Mouse (Mus musculus) embryonic facial prominence, embryonic 13.5 days (tissue): ENCODE measurements around the gene Slc25a45. TPM values are rescaled to one million over a fixed set of nuclear protein-coding genes. Genes with fewer than 3 reads are reported as not detected.
A peak's percentile ranks its signal among the peaks of the same experiment; 100 is the strongest.

ENCODE experiments used
- ATAC-seq: fragments of 200-750 bp; cut with Nextera tagmentation; 2 replicates; pipeline ENCODE4 v1.8.0; 2017; ENCODE audit warnings: low read depth; ENCODE audit not compliant: insufficient number of reproducible peaks, insufficient read depth, low FRiP score, low TSS enrichment
- H3K27ac ChIP-seq: fragments of 300-500 bp; sonication (generic); 2 replicates; pipeline ENCODE4 v1.5.1; 2015; ENCODE audit warnings: moderate library complexity, mild to moderate bottlenecking, inconsistent platforms
- H3K27me3 ChIP-seq: fragments of 300-500 bp; sonication (generic); 2 replicates; pipeline ENCODE4 v1.6.1; 2015; ENCODE audit warnings: mild to moderate bottlenecking, inconsistent platforms
- H3K36me3 ChIP-seq: fragments of 300-500 bp; sonication (generic); 2 replicates; pipeline ENCODE4 v1.6.1; 2015; ENCODE audit warnings: mild to moderate bottlenecking, inconsistent platforms
- H3K4me1 ChIP-seq: fragments of 300-500 bp; sonication (generic); 2 replicates; pipeline ENCODE4 v1.6.1; 2015; ENCODE audit warnings: inconsistent platforms
- H3K4me2 ChIP-seq: fragments of 300-500 bp; sonication (generic); 2 replicates; pipeline ENCODE4 v1.6.1; 2015; ENCODE audit warnings: moderate library complexity, mild to moderate bottlenecking, inconsistent platforms
- H3K4me3 ChIP-seq: fragments of 300-500 bp; sonication (generic); 2 replicates; pipeline ENCODE4 v1.5.1; 2015; ENCODE audit warnings: mild to moderate bottlenecking, inconsistent platforms
- H3K9ac ChIP-seq: fragments of 300-500 bp; sonication (generic); 2 replicates; pipeline ENCODE4 v1.6.1; 2015; ENCODE audit warnings: mild to moderate bottlenecking, inconsistent platforms
- H3K9me3 ChIP-seq: fragments of 300-500 bp; sonication (generic); 2 replicates; pipeline ENCODE4 v1.6.1; 2016; ENCODE audit warnings: inconsistent platforms
- WGBS: fragments of 180-500 bp; shearing (Covaris S2); methylation state at CpG from one replicate; pipeline ENCODE4 v1.1.7; 2015; ENCODE audit warnings: mixed read lengths; 5-methylcytosine and 5-hydroxymethylcytosine counted together
- polyA plus RNA-seq: library from polyadenylated mRNA; unstranded; fragments of >200 nt; fragmentation: Nextera tagmentation; extraction: Ambion mirVana; gene quantifications from 2 replicates; pipeline ENCODE4 v1.2.1, GENCODE M21; 2015

The Slc25a45 gene
- polyA plus RNA-seq, 1 experiment from 2014 or later = 4.5 TPM

DNA sequence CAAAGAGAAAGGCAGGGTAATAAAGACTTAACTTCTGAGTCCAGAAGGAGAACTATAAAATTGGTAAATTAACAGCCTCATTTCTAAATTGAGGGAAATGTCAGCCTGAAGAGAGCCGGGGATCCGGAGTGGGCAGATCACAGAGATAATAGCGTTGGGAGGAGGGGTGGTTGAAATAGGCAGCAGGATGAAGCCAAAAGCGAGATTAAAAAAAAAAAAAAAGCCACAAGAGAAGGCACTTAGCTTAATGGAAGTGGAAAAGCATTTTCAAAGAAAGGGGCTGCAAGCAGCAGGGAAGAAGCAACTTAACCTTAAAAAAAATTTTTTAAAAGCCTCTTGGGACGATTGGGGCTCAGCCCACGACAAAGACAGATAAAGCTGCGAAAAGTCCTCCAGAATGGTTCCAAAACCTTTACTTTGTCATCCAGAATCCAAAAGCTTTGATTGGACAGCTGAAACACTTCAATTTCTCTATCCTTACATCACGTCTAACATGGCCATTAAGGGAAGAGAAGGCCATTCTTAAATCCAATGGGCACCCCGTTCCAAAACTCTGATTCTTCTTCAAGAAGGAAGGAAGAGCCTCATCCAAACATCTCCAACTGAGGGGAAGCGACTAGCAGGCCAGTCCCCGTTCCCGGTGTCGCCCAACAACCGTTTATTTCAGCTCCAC lies 34.0 kb downstream of the Slc25a45 start:
- peak overlapping the region; percentile 97 for H3K9ac ChIP-seq
- ATAC-seq = no peak
- H3K4me2 ChIP-seq = peak overlapping the region; percentile 74
- 6% methylated on average over 14 of the region's 14 CpGs for WGBS
- peak overlapping the region; percentile 91 for H3K27ac ChIP-seq
- peaks cover 34% of the 10 kb centered on the region for H3K4me1 ChIP-seq
- peak overlapping the region; percentile 85 for H3K4me3 ChIP-seq
- H3K36me3 ChIP-seq = peaks cover 17% of the 10 kb centered on the region
- H3K27me3 ChIP-seq = no peaks in the 10 kb centered on the region
- H3K9me3 ChIP-seq = no peaks in the 10 kb centered on the region

DNA sequence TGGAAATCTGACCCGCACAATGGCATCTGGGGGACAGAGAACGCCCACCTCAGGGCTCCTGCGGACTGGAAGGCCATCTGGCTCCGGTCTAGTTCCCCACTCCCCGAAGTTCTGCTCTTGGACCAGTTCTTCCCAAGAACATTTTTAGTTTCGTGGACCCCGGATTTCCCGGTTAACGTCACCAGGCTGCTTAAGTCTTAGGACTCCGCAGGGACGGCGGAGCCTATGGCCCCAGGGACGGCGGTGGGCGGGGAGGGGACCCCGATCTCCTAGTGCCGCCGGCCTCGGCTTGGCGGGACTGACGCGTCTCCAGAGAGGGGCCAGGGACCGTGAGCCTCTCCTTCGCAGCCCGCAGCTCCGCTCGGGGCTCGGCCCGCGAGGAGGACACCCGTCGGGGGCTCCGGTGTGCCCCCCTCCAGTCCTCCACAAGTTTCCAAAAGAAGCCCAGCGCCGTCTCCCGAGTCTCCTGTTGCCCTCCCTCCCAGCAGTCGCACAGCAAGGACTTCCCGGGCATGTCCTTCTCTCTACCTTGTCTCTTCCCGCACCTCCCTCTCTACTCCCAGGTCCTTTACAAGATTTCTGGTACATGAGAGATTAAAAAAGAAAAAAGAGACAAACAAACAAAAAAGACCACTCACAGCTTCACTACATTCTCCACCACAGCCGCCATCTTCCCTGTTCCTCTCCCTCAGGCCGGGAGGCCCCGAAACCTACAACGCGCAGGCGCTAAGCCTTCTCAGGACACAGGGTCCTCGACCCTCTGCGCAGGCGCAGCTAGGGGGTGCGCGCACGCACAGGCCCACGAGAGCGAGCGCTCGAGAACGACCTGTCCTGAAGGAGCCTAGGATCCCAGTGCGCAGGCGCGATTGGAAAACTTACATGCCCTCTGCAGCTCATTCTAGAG lies 34.7 kb downstream of the Slc25a45 start:
- H3K36me3 ChIP-seq = peaks cover 15% of the 10 kb centered on the region
- H3K27ac ChIP-seq = peak overlapping the region; percentile 91
- H3K4me1 ChIP-seq = peaks cover 34% of the 10 kb centered on the region
- peak overlapping the region; percentile 74 for H3K4me2 ChIP-seq
- no peaks in the 10 kb centered on the region for H3K27me3 ChIP-seq
- peak overlapping the region; percentile 85 for H3K4me3 ChIP-seq
- ATAC-seq = peak; percentile 94
- H3K9me3 ChIP-seq = no peaks in the 10 kb centered on the region
- under 1% methylated on average over 59 of the region's 59 CpGs for WGBS
- H3K9ac ChIP-seq = peak overlapping the region; percentile 97

DNA sequence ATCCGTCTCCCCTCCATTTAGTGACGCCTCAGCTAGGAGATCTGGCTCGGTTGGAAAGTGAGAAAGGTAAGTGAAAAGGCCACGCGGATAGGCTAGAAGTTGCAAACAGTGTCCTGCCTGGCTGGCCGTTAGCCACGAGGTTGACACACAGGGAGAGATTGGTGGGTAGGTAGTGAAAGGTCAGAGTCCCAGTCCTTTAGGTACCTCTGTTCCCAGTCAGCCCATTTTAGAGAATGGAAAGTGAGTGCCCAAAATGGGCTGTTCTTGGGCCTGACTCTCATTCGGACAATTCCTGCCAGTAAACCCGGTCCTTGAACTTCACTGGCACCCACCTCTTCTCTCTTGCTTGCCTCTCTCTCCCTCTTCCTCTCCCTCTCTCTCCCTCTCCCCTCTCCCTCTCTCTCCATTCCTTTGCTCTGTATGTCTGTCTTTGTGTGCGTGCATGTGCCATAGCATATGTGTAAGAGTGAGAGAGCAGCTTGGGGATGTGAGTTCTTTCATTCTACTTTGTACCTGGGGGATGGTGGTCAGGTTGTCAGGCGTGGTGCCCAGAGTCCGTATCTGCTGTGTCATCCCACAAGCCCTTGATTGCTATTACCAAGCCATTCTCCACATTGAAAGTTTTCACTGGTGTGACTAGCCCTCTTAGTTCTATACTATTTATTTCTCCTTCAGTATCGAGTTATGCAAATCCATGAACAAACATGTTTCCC lies 35.6 kb downstream of the Slc25a45 start, which contains the start of gene Dpf2:
Gene Dpf2, minus strand, starts transcription at position 4 of the 713 bp plus-strand sequence.
- H3K27ac ChIP-seq = peak within 1 kb of the TSS; percentile 91
- H3K4me2 ChIP-seq = peak within 1 kb of the TSS; percentile 74
- H3K9me3 ChIP-seq = no peaks in the 10 kb centered on the region
- H3K9ac ChIP-seq = peak within 1 kb of the TSS; percentile 97
- peaks cover 34% of the 10 kb centered on the region for H3K4me1 ChIP-seq
- H3K27me3 ChIP-seq = no peaks in the 10 kb centered on the region
- 21% methylated on average over 13 of the region's 13 CpGs for WGBS
- peak within 1 kb of the TSS; percentile 85 for H3K4me3 ChIP-seq
- H3K36me3 ChIP-seq = peaks cover 23% of the 10 kb centered on the region
- 0 out of 2 replicates have a peak, but pooled peaks have one; percentile 10 for ATAC-seq

DNA sequence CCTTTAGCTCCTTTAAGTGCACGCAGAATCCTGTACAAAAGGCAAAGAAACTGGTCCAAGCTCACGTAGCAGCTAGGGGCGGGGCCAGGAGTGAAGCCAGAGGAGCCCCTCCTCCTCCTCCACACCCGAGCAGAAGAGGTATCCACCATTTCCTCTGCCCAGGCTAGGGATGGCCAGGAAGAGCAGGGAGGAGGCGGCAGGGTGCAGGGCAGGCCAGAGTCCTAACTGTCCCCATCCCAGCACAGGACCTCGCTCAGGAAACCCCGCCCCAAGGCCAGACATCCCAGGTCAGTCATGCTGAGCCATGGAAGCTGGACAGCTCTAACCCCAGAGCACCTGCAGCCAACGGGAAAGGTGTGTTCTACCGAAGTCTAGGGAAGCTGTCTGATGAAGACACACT lies 44.1 kb downstream of the Slc25a45 start:
- Histone ChIP-seq H3K36me3 (peaks cover 15% of the 10 kb centered on the region), H3K4me2 (peak overlapping the region; percentile 44), H3K4me3 (0 out of 2 replicates have a peak overlapping the region, but pooled peaks have one; percentile 8), H3K27me3 (peaks cover 11% of the 10 kb centered on the region), H3K27ac (no peak overlapping the region), H3K9me3 (no peaks in the 10 kb centered on the region), H3K4me1 (peaks cover 30% of the 10 kb centered on the region), H3K9ac (peak overlapping the region; percentile 59; the same call in 1 of the 2 replicates)
- WGBS = 15% methylated on average over 9 of the region's 9 CpGs
- no peak for ATAC-seq

DNA sequence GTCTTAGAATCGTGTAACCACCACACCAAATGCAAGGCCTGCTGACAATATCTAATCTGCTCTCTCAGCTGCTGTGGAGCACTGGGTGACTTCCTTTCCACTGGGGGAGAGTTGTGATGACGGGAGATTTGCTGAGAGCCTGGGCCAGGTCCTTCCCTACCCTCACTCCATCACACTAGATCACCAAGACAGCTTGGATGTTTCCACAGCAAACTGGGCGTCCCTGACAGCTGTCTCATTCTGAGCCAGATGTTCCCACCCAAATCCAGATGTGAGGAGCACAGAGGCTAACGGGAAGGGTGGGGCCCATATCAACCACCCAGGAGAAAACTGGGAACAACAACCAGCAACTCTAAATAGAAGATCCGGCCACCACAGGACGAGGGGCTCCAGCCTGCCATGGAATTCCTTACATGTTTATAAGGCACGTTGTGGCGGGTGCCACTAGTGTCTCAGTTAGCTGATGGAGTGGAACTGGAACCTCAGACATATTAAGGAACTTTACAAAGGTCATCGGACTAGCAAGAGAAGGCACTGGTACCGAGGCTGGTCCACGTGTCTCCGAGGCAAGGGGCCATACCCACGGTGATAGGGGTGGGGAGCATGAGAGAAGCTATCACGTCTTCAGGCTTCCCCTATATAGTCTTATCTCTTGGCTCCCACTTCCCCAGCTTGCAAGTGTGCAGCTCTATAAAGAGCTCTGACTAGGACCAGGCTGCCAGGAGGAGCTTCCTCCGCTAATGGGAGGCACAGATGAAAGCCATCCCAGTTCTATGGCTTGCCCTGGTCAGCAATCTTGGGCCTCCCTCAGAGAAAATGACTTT lies 44.7 kb downstream of the Slc25a45 start:
- H3K9ac ChIP-seq = peak overlapping the region; percentile 59; the same call in 1 of the 2 replicates
- H3K4me2 ChIP-seq = peak overlapping the region; percentile 44
- no peaks in the 10 kb centered on the region for H3K9me3 ChIP-seq
- 70% methylated on average over 15 of the region's 15 CpGs for WGBS
- H3K27me3 ChIP-seq = peaks cover 11% of the 10 kb centered on the region
- H3K4me1 ChIP-seq = peaks cover 34% of the 10 kb centered on the region
- no peak for ATAC-seq
- peaks cover 11% of the 10 kb centered on the region for H3K36me3 ChIP-seq
- no peak overlapping the region for H3K27ac ChIP-seq
- H3K4me3 ChIP-seq = no peak overlapping the region

DNA sequence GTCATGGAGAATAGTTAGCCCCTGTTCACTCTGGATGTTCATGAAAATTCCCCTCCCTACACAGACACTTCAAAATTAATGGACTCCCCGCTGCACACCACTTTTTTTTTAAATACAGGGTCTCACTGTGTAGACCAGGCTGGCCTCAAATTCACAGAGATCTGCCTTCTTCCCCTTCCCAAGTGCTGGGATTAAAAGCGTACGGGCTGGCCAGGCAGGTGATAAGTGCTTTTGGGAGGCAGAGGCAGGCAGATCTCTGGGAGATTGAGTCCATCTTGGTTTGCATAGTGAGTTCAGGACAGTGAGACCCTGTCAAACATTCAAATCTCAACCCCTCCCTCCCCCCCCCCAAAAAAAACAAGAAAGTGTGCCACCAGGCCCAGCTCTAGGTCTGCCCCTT lies 45.4 kb downstream of the Slc25a45 start:
- no peaks in the 10 kb centered on the region for H3K9me3 ChIP-seq
- no peak overlapping the region for H3K4me3 ChIP-seq
- H3K27me3 ChIP-seq = peaks cover 11% of the 10 kb centered on the region
- no peak overlapping the region for H3K4me2 ChIP-seq
- H3K9ac ChIP-seq = no peak overlapping the region
- 92% methylated on average over 3 of the region's 3 CpGs for WGBS
- H3K4me1 ChIP-seq = peaks cover 38% of the 10 kb centered on the region
- H3K36me3 ChIP-seq = peaks cover 5% of the 10 kb centered on the region
- ATAC-seq = no peak
- no peak overlapping the region for H3K27ac ChIP-seq

DNA sequence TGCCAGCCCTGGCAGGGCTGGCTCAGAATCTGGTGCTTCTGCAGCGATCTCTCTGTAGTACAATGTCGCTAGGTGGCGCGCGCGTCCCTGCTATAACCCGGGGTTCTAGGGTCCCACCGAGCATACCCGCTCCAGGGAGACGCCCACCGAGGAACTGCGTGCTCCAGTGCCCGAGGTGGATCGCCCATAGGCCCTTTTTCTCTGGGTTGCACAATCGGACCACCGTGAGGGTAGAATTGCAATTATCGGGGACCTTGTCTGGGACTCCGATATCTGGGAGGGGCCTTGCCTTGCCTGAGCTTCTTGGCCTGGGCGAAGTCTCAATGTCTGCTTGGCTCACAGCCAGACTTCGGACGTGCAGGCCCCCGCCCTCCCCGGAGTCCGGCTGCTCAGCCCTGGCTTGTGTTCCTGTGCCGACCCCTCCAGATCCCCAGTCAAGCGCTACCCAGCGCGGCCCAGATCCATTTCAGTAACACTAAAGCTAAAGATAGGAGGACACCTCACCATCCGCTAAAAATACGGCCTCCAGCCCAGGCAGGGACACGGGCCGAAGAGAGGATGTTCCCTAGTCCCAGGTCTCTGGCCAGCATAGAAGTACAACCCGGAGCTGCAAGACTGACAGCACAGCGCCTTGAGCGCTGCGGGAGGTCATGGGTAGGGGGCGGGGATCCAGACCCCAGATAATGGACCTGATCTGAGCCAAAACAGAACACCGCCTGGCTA lies 46.5 kb downstream of the Slc25a45 start:
- ATAC-seq = peak; percentile 80
- Histone ChIP-seq H3K4me2 (peak overlapping the region; percentile 95), H3K27ac (peak overlapping the region; percentile 68), H3K36me3 (no peaks in the 10 kb centered on the region), H3K4me3 (peak overlapping the region; percentile 63), H3K9me3 (no peaks in the 10 kb centered on the region), H3K4me1 (peaks cover 50% of the 10 kb centered on the region), H3K27me3 (peaks cover 11% of the 10 kb centered on the region), H3K9ac (peak overlapping the region; percentile 71)
- under 1% methylated on average over 38 of the region's 38 CpGs for WGBS

DNA sequence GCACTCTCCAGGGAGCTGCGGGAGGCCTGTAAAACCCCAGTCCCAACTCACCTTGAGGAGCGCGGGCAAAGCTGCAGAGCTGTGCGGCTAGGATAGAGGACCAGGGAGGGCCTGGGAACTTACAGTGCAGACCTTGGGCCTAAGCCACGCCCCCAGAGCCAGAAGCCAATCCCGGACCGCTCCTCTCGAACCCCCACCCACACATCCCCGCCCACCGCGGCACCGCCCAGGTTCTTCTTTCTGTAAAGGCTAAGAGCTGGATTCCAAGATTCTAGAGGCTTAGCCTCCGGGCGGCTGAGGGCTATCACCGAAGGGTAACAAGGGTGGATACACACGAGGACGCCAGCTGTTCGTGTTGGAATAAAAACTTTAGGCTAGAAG lies 47.1 kb downstream of the Slc25a45 start, which contains the start of gene Cdc42ep2:
Gene Cdc42ep2, minus strand, starts transcription at position 104 of the 381 bp plus-strand sequence.
- H3K4me3 ChIP-seq = peak within 1 kb of the TSS; percentile 63
- 0% methylated on average over 18 of the region's 18 CpGs for WGBS
- peaks cover 11% of the 10 kb centered on the region for H3K27me3 ChIP-seq
- peak; percentile 89 for ATAC-seq
- no peaks in the 10 kb centered on the region for H3K36me3 ChIP-seq
- peak within 1 kb of the TSS; percentile 71 for H3K9ac ChIP-seq
- peak within 1 kb of the TSS; percentile 95 for H3K4me2 ChIP-seq
- H3K9me3 ChIP-seq = no peaks in the 10 kb centered on the region
- H3K27ac ChIP-seq = peak within 1 kb of the TSS; percentile 68
- H3K4me1 ChIP-seq = peaks cover 55% of the 10 kb centered on the region

DNA sequence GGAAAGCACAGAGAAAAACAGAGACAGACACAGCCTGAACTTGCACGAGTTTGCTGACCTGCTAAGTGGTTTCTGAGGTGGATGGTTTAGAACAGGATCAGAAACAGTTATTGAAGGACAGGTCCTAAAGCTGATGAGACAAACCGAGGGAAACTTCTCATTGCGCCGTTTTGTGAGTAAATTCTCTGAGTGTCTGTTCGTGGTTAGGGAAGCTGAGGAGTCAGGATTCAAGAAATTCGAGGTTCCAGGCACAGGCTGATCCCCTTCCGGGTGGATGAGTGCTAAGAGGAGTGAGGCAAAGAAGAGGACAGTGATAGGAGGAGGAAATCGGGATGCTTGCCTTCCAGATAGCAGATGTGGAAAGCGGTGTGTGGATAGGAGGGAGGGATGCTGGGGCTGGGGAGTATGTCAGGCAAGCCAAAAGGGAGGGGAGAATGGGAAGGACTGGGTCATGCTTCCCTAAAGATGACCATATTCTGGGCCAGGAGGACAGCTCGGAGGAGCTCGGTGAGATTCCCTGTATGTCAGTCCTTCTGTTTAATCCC lies 47.8 kb downstream of the Slc25a45 start:
- H3K4me1 ChIP-seq = peaks cover 60% of the 10 kb centered on the region
- no peaks in the 10 kb centered on the region for H3K36me3 ChIP-seq
- H3K27me3 ChIP-seq = peaks cover 11% of the 10 kb centered on the region
- peak overlapping the region; percentile 95 for H3K4me2 ChIP-seq
- peak overlapping the region; percentile 71; the same call in 1 of the 2 replicates for H3K9ac ChIP-seq
- H3K27ac ChIP-seq = 0 out of 2 replicates have a peak overlapping the region, but pooled peaks have one; percentile 68
- peak overlapping the region; percentile 63 for H3K4me3 ChIP-seq
- H3K9me3 ChIP-seq = no peaks in the 10 kb centered on the region
- ATAC-seq = no peak
- WGBS = 27% methylated on average over 11 of the region's 11 CpGs

DNA sequence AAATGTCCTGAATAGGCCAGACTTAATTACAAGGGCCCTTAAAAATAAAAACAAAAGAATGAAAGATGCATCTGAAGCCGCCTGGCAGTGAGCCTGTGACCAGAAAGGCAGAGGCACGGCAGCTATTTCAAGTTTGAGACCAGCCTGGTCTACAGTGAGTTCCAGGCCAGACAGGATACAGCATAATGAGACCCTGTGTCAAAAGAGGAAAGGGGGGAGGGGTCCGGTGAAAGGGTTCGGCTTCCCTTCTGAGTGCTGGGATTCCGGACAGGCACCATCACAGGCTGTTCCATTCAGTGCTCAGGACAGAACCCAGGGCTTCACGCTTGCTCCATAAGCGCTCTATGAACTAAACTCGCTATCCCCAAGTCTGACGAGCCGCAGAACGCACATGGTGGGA lies 49.4 kb downstream of the Slc25a45 start:
- Histone ChIP-seq H3K4me3 (no peak overlapping the region), H3K4me2 (no peak overlapping the region), H3K9ac (no peak overlapping the region), H3K27ac (no peak overlapping the region), H3K9me3 (no peaks in the 10 kb centered on the region), H3K36me3 (no peaks in the 10 kb centered on the region), H3K4me1 (peaks cover 54% of the 10 kb centered on the region), H3K27me3 (peaks cover 11% of the 10 kb centered on the region)
- 61% methylated on average over 11 of the region's 11 CpGs for WGBS
- ATAC-seq = no peak
